Mouse (Mus musculus): ENCODE data around the gene Ackr3. TPM values are rescaled to one million over a fixed set of nuclear protein-coding genes. Genes with fewer than 3 reads are reported as not detected.

Gene Ackr3
- 14.6 and 15.6 TPM in 2 replicates for polyA plus RNA-seq (2015; fragmentation: Nextera tagmentation; extraction: Ambion mirVana)

- H3K9ac ChIP-seq (ENCODE audit: low read length) = peak within 1 kb of the TSS; percentile 64
- 2% methylated on average over 19 of the region's 19 CpGs for WGBS
- peak within 1 kb of the TSS; percentile 65 for H3K4me2 ChIP-seq (replicated peaks; ENCODE audit: low read depth)
- peak; percentile 87 for TF ChIP-seq CTCF (IDR thresholded peaks at IDR 0.05; ENCODE audit: low read depth)
- no peak for TF ChIP-seq EP300 (optimal IDR thresholded peaks at IDR 0.05)
- H3K27me3 ChIP-seq (ENCODE audit: control insufficient read depth, insufficient read depth, low read length) = no peaks in the 10 kb centered on the region
- no peaks in the 10 kb centered on the region for H3K9me3 ChIP-seq (ENCODE audit: control insufficient read depth, low read length)
- no peaks in the 10 kb centered on the region for H3K36me3 ChIP-seq (ENCODE audit: control insufficient read depth, insufficient read depth, low read length)
- ATAC-seq (ENCODE audit: low FRiP score, low TSS enrichment) = peak; percentile 85
- DNase-seq (ENCODE audit: low spot score) = peak; percentile 91
- peak within 1 kb of the TSS; percentile 87 for H3K27ac ChIP-seq (replicated peaks)
- peak within 1 kb of the TSS; percentile 54 for H3K4me3 ChIP-seq (ENCODE audit: low read depth, low read length)
- H3K4me1 ChIP-seq (replicated peaks; ENCODE audit: control insufficient read depth, insufficient read depth) = peaks cover 10% of the 10 kb centered on the region
These were observed at the start of gene Ackr3 for GRCm38 (mm10) chr1:90203783-90204690. Ackr3 (plus strand) TSS chr1:90203980.

- no peak overlapping the region for H3K4me2 ChIP-seq (replicated peaks; ENCODE audit: low read depth)
- 70% methylated on average over 7 of the region's 7 CpGs for WGBS
- no peak for TF ChIP-seq EP300 (optimal IDR thresholded peaks at IDR 0.05)
- TF ChIP-seq CTCF (IDR thresholded peaks at IDR 0.05; ENCODE audit: low read depth) = no peak
- no peaks in the 10 kb centered on the region for H3K9me3 ChIP-seq (ENCODE audit: control insufficient read depth, low read length)
- H3K27me3 ChIP-seq (ENCODE audit: control insufficient read depth, insufficient read depth, low read length) = no peaks in the 10 kb centered on the region
- no peak overlapping the region for H3K27ac ChIP-seq (replicated peaks)
- H3K4me1 ChIP-seq (replicated peaks; ENCODE audit: control insufficient read depth, insufficient read depth) = peaks cover 4% of the 10 kb centered on the region; the same call in 1 of the 2 replicates
- H3K9ac ChIP-seq (ENCODE audit: low read length) = no peak overlapping the region
- no peaks in the 10 kb centered on the region for H3K36me3 ChIP-seq (ENCODE audit: control insufficient read depth, insufficient read depth, low read length)
- DNase-seq (ENCODE audit: low spot score) = no peak
- no peak overlapping the region for H3K4me3 ChIP-seq (ENCODE audit: low read depth, low read length)
- ATAC-seq (ENCODE audit: low FRiP score, low TSS enrichment) = no peak
These were observed 47.2 kb upstream of the Ackr3 start for GRCm38 (mm10) chr1:90156589-90156988.

- no peak overlapping the region for H3K4me2 ChIP-seq (replicated peaks; ENCODE audit: low read depth)
- ATAC-seq (ENCODE audit: low FRiP score, low TSS enrichment) = no peak
- 49% methylated on average over 13 of the region's 13 CpGs for WGBS
These were observed 43.9 kb upstream of the Ackr3 start for GRCm38 (mm10) chr1:90159927-90160326.

GRCm38 (mm10) chr1:90161623-90162022 is 42.2 kb upstream of the Ackr3 start:
- Histone ChIP-seq H3K4me3 (ENCODE audit: low read depth, low read length) (no peak overlapping the region), H3K4me1 (replicated peaks; ENCODE audit: control insufficient read depth, insufficient read depth) (no peaks in the 10 kb centered on the region), H3K9me3 (ENCODE audit: control insufficient read depth, low read length) (no peaks in the 10 kb centered on the region), H3K27ac (replicated peaks) (no peak overlapping the region), H3K36me3 (ENCODE audit: control insufficient read depth, insufficient read depth, low read length) (no peaks in the 10 kb centered on the region), H3K4me2 (replicated peaks; ENCODE audit: low read depth) (no peak overlapping the region), H3K27me3 (ENCODE audit: control insufficient read depth, insufficient read depth, low read length) (no peaks in the 10 kb centered on the region), H3K9ac (ENCODE audit: low read length) (no peak overlapping the region)
- TF ChIP-seq EP300 (optimal IDR thresholded peaks at IDR 0.05) = no peak
- no peak for TF ChIP-seq CTCF (IDR thresholded peaks at IDR 0.05; ENCODE audit: low read depth)
- DNase-seq (ENCODE audit: low spot score) = no peak
- WGBS = 67% methylated on average over 6 of the region's 6 CpGs
- no peak for ATAC-seq (ENCODE audit: low FRiP score, low TSS enrichment)

More at GRCm38 (mm10) chr1:90159927-90160326, 43.9 kb upstream of the Ackr3 start:
- TF ChIP-seq EP300 (optimal IDR thresholded peaks at IDR 0.05) (no peak), CTCF (IDR thresholded peaks at IDR 0.05; ENCODE audit: low read depth) (peak; percentile 55)
- Histone ChIP-seq H3K4me3 (ENCODE audit: low read depth, low read length) (no peak overlapping the region), H3K27me3 (ENCODE audit: control insufficient read depth, insufficient read depth, low read length) (no peaks in the 10 kb centered on the region), H3K36me3 (ENCODE audit: control insufficient read depth, insufficient read depth, low read length) (no peaks in the 10 kb centered on the region), H3K9ac (ENCODE audit: low read length) (no peak overlapping the region), H3K4me1 (replicated peaks; ENCODE audit: control insufficient read depth, insufficient read depth) (no peaks in the 10 kb centered on the region), H3K27ac (replicated peaks) (no peak overlapping the region), H3K9me3 (ENCODE audit: control insufficient read depth, low read length) (no peaks in the 10 kb centered on the region)
- no peak for DNase-seq (ENCODE audit: low spot score)

- Histone ChIP-seq H3K4me1 (replicated peaks; ENCODE audit: control insufficient read depth, insufficient read depth) (no peaks in the 10 kb centered on the region), H3K9me3 (ENCODE audit: control insufficient read depth, low read length) (no peaks in the 10 kb centered on the region), H3K36me3 (ENCODE audit: control insufficient read depth, insufficient read depth, low read length) (no peaks in the 10 kb centered on the region), H3K4me3 (ENCODE audit: low read depth, low read length) (no peak overlapping the region), H3K27me3 (ENCODE audit: control insufficient read depth, insufficient read depth, low read length) (no peaks in the 10 kb centered on the region), H3K27ac (replicated peaks) (no peak overlapping the region; the same call in 1 of the 2 replicates), H3K4me2 (replicated peaks; ENCODE audit: low read depth) (no peak overlapping the region), H3K9ac (ENCODE audit: low read length) (no peak overlapping the region)
- ATAC-seq (ENCODE audit: low FRiP score, low TSS enrichment) (0 out of 2 replicates have a peak, but pooled peaks have one; percentile 49), DNase-seq (ENCODE audit: low spot score) (no peak)
- TF ChIP-seq EP300 (optimal IDR thresholded peaks at IDR 0.05) = no peak
- TF ChIP-seq CTCF (IDR thresholded peaks at IDR 0.05; ENCODE audit: low read depth) = no peak
- 25% methylated on average over 13 of the region's 13 CpGs for WGBS
These were observed 41.4 kb upstream of the Ackr3 start for GRCm38 (mm10) chr1:90162379-90162857.

GRCm38 (mm10) chr1:90163161-90163560 is 40.6 kb upstream of the Ackr3 start:
- TF ChIP-seq CTCF (IDR thresholded peaks at IDR 0.05; ENCODE audit: low read depth) (no peak), EP300 (optimal IDR thresholded peaks at IDR 0.05) (no peak)
- DNase-seq (ENCODE audit: low spot score) (no peak), ATAC-seq (ENCODE audit: low FRiP score, low TSS enrichment) (no peak)
- Histone ChIP-seq H3K4me2 (replicated peaks; ENCODE audit: low read depth) (no peak overlapping the region), H3K27ac (replicated peaks) (no peak overlapping the region), H3K9ac (ENCODE audit: low read length) (no peak overlapping the region), H3K4me3 (ENCODE audit: low read depth, low read length) (no peak overlapping the region), H3K9me3 (ENCODE audit: control insufficient read depth, low read length) (no peaks in the 10 kb centered on the region), H3K4me1 (replicated peaks; ENCODE audit: control insufficient read depth, insufficient read depth) (no peaks in the 10 kb centered on the region), H3K27me3 (ENCODE audit: control insufficient read depth, insufficient read depth, low read length) (no peaks in the 10 kb centered on the region), H3K36me3 (ENCODE audit: control insufficient read depth, insufficient read depth, low read length) (no peaks in the 10 kb centered on the region)
- 65% methylated on average over 7 of the region's 7 CpGs for whole genome bisulfite sequencing
